Mouse (Mus musculus) ovary, postnatal 10 days (tissue): Measurements from ENCODE around the gene Cylc2.

Source experiments
- DNase-seq: peaks from one replicate; pipeline ENCODE4 v3.0.0; 2022; ENCODE audit warnings: low spot score

The Cylc2 gene

GRCm38 (mm10) chr4:51216378-51216777, at the start of gene Cylc2:
TSS of gene Cylc2 (plus strand) at chr4:51216678.
- no peak for DNase-seq
